Mouse (Mus musculus) forebrain, embryonic 16.5 days (tissue): Measurements from ENCODE around the gene Hnrnpa3. TPM values are rescaled to one million over a fixed set of nuclear protein-coding genes. Genes with fewer than 3 reads are reported as not detected.

ENCODE experiments used
- ATAC-seq: fragments of 200-750 bp; cut with Nextera tagmentation; 2 replicates; pipeline ENCODE4 v1.8.0; 2017; ENCODE audit warnings: mild to moderate bottlenecking, moderate library complexity
- H3K27ac ChIP-seq: fragments of 300-500 bp; sonication (generic); 2 replicates; pipeline ENCODE4 v1.5.1; 2014; ENCODE audit warnings: low read length, control low read depth
- H3K27me3 ChIP-seq: fragments of 300-500 bp; sonication (generic); replicated peaks from 2 replicates; pipeline ENCODE4 v1.6.1; 2014; ENCODE audit warnings: low read length; ENCODE audit not compliant: control insufficient read depth, insufficient read depth
- H3K36me3 ChIP-seq: fragments of 300-500 bp; sonication (generic); 2 replicates; pipeline ENCODE4 v1.6.1; 2014; ENCODE audit not compliant: control insufficient read depth, insufficient read depth
- H3K4me1 ChIP-seq: fragments of 300-500 bp; sonication (generic); replicated peaks from 2 replicates; pipeline ENCODE4 v1.6.1; 2014; ENCODE audit warnings: low read length; ENCODE audit not compliant: control insufficient read depth, insufficient read depth
- H3K4me2 ChIP-seq: fragments of 300-500 bp; sonication (generic); 2 replicates; pipeline ENCODE4 v1.6.1; 2014; ENCODE audit warnings: mild to moderate bottlenecking, low read length, control low read depth
- H3K4me3 ChIP-seq: fragments of 300-500 bp; sonication (generic); replicated peaks from 2 replicates; pipeline ENCODE4 v1.5.1; 2014; ENCODE audit warnings: mild to moderate bottlenecking, low read length, control low read depth
- H3K9ac ChIP-seq: fragments of 300-500 bp; sonication (generic); replicated peaks from 2 replicates; pipeline ENCODE4 v1.6.1; 2014; ENCODE audit warnings: low read depth, low read length, control low read depth
- H3K9me3 ChIP-seq: fragments of 300-500 bp; sonication (generic); 2 replicates; pipeline ENCODE4 v1.6.1; 2016; ENCODE audit warnings: low read length; ENCODE audit not compliant: control insufficient read depth
- WGBS: fragments of 180-500 bp; shearing (Covaris S2); extraction: QIAGEN DNeasy Blood & Tissue Kit; methylation state at CpG from one replicate; pipeline ENCODE4 v1.1.7; 2014; 5-methylcytosine and 5-hydroxymethylcytosine counted together
- polyA plus RNA-seq: library from polyadenylated mRNA; unstranded; fragments of >200 nt; fragmentation: Nextera tagmentation; extraction: Ambion mirVana; gene quantifications from 2 replicates; pipeline ENCODE4 v1.2.1, GENCODE M21; 2015

Hnrnpa3 gene
- polyA plus RNA-seq, 1 experiment from 2014 or later: 266 TPM

DNA sequence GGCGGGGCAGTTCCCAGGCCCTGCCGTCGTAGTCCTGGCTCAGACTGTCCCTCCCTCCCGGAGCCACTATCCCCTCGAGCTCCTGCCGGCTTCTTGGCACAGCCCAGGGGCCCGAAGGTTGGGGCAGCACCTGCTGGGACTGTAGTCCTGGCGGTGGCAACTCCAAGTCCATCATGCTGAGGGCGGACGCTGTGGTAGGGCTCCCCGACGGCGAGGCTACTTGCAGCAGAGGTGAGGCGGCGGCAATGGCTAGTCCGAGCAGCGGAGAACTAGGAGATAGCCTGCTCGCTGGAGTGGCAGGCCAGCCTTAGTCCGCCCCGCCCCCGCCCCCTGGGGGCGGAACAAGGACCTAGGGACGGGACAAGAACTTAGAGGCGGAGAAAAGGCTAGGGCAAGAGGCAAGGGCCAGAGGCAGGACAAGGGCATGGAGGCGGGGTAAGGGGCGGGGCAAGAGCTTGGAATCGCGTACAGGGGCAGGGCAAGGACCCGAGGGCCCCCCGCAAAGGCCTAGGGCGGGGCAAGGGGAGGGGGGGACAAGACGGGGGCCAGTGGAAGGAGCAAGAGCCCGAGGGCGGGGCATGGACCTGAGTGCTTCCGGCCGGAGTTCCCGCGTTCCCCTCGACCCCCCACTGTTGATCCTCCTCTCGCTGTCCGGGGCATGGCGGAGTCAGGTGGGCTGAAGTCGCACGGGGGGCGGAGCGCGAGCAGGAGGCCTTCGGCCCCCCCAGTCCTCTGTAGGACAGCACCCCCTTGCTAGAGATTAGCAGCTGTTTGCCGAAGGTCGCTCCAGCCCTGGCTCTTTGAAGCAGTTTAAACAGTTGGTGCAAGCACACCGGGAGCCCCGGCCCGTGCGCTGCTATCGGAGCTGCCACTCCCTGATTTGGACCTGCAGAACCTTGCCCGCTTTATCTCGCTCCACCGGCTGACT is 45.4 kb downstream of the Hnrnpa3 start, which contains the start of gene Nfe2l2:
Gene Nfe2l2 (minus strand): TSS at position 408 of the 928 bp plus-strand sequence.
- ATAC-seq: peak; percentile 81

GRCm38 (mm10) chr2:75705162-75705752 is 46.2 kb downstream of the Hnrnpa3 start:
- Histone ChIP-seq H3K4me2 (peak overlapping the region; percentile 74), H3K36me3 (no peaks in the 10 kb centered on the region), H3K4me3 (peak overlapping the region; percentile 57), H3K9ac (peak overlapping the region; percentile 57), H3K4me1 (peaks cover 18% of the 10 kb centered on the region), H3K27me3 (0 out of 2 replicates have a peak, but pooled peaks cover 2% of the 10 kb centered on the region), H3K27ac (no peak overlapping the region; the same call in 1 of the 2 replicates), H3K9me3 (peaks cover 4% of the 10 kb centered on the region; the same call in 1 of the 2 replicates)
- peak; percentile 3; the same call in 1 of the 2 replicates for ATAC-seq
- 29% methylated on average over 19 of the region's 19 CpGs for WGBS

More for the DNA sequence above, 45.4 kb downstream of the Hnrnpa3 start, which contains the start of gene Nfe2l2:
- WGBS: under 1% methylated on average over 50 of the region's 58 CpGs
- H3K27me3 ChIP-seq: 0 out of 2 replicates have a peak, but pooled peaks cover 2% of the 10 kb centered on the region
- H3K27ac ChIP-seq: peak within 1 kb of the TSS; percentile 67
- H3K4me2 ChIP-seq: peak within 1 kb of the TSS; percentile 74
- H3K4me3 ChIP-seq: peak within 1 kb of the TSS; percentile 57
- H3K9me3 ChIP-seq: peaks cover 3% of the 10 kb centered on the region; the same call in 1 of the 2 replicates
- peaks cover 18% of the 10 kb centered on the region for H3K4me1 ChIP-seq
- no peaks in the 10 kb centered on the region for H3K36me3 ChIP-seq
- peak within 1 kb of the TSS; percentile 57 for H3K9ac ChIP-seq

GRCm38 (mm10) chr2:75706435-75706834 is 47.4 kb downstream of the Hnrnpa3 start:
- H3K4me3 ChIP-seq: no peak overlapping the region
- H3K27ac ChIP-seq: no peak overlapping the region

GRCm38 (mm10) chr2:75707420-75707819 is 48.4 kb downstream of the Hnrnpa3 start:
- Histone ChIP-seq H3K9ac (no peak overlapping the region), H3K27ac (no peak overlapping the region), H3K36me3 (no peaks in the 10 kb centered on the region), H3K4me1 (peaks cover 18% of the 10 kb centered on the region), H3K27me3 (0 out of 2 replicates have a peak, but pooled peaks cover 2% of the 10 kb centered on the region), H3K4me3 (no peak overlapping the region), H3K4me2 (no peak overlapping the region), H3K9me3 (peaks cover 4% of the 10 kb centered on the region; the same call in 1 of the 2 replicates)
- no peak for ATAC-seq
- 19% methylated on average over 1 of the region's 1 CpGs for WGBS

More at GRCm38 (mm10) chr2:75706435-75706834, 47.4 kb downstream of the Hnrnpa3 start:
- no peaks in the 10 kb centered on the region for H3K36me3 ChIP-seq
- H3K4me2 ChIP-seq: no peak overlapping the region
- 39% methylated on average over 5 of the region's 5 CpGs for WGBS
- 0 out of 2 replicates have a peak, but pooled peaks cover 2% of the 10 kb centered on the region for H3K27me3 ChIP-seq
- H3K9me3 ChIP-seq: peaks cover 4% of the 10 kb centered on the region; the same call in 1 of the 2 replicates
- no peak for ATAC-seq
- H3K4me1 ChIP-seq: peaks cover 18% of the 10 kb centered on the region
- no peak overlapping the region for H3K9ac ChIP-seq

DNA sequence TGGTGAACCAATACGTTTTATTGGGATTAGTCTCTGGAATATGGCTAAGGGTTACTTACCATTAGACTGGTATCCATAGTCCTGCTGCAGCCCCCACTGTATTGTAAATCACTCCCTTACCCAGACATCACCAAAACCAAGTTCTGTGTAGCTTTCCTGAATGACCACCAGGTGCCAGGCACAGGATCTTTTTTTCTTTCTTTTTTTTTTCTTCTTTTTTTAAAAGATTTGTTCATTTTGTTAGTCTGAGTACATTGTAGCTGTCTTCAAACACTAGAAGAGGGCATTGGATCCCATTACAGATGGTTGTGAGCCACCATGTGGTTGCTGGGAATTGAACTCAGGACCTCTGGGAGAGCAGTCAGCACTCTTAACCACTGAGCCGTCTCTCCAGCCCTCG is 54.0 kb downstream of the Hnrnpa3 start:
- Histone ChIP-seq H3K27ac (no peak overlapping the region), H3K9ac (no peak overlapping the region), H3K27me3 (no peaks in the 10 kb centered on the region), H3K36me3 (no peaks in the 10 kb centered on the region), H3K4me2 (no peak overlapping the region), H3K4me1 (no peaks in the 10 kb centered on the region), H3K4me3 (no peak overlapping the region), H3K9me3 (peaks cover 4% of the 10 kb centered on the region; the same call in 1 of the 2 replicates)
- ATAC-seq: no peak
- WGBS: 94% methylated on average over 3 of the region's 3 CpGs

GRCm38 (mm10) chr2:75714766-75715165 is 55.7 kb downstream of the Hnrnpa3 start:
- no peaks in the 10 kb centered on the region for H3K4me1 ChIP-seq
- H3K9me3 ChIP-seq: no peaks in the 10 kb centered on the region
- no peaks in the 10 kb centered on the region for H3K27me3 ChIP-seq
- no peak overlapping the region for H3K9ac ChIP-seq
- no peak overlapping the region for H3K4me3 ChIP-seq
- H3K27ac ChIP-seq: no peak overlapping the region
- no peak for ATAC-seq
- no peaks in the 10 kb centered on the region for H3K36me3 ChIP-seq
- no peak overlapping the region for H3K4me2 ChIP-seq
- 42% methylated on average over 4 of the region's 4 CpGs for WGBS

DNA sequence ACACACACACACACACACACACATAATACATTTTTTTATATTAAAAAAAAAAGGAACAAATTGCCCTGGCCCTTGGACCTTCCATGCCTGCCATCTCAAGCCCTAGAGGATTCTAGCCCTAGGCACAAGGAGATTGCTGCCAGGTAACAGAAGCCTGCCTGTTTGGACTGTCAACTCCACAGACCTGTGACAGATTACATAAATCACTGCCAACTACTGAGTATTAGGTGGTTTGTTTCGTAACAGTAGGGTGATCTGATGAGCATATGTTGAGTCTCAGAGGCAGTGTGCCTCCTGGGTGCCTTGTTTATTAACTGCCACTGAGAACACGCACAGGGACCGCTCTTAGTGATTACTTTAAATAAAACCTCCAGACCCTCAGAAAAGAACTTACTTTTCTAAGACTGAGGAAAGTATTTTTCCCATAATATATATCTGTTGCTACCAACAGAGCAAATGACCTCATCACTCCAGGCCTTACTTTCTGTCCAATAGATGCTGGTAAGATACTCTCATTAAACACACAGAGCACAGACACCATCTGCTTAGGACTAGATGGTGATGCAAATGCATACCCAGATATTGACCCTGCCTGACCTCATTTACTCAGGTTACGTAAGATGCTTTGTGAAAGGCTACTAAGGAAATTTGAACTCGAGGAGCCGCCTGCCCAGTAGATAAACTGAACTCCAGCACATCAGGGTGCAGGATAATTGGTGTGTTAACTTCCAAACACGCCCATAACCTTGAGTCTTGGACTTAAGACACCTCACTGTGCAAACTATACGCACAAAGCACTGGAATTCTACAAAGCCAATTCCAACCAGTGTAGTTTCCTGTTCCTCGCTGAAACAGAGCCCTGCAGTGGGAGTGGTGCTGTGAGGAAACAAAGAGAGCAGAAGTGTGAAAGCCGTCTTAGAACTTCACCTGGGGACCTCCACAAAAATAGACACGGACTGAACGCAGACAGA is 57.3 kb downstream of the Hnrnpa3 start:
- Histone ChIP-seq H3K9ac (no peak overlapping the region), H3K36me3 (no peaks in the 10 kb centered on the region), H3K9me3 (no peaks in the 10 kb centered on the region), H3K4me2 (no peak overlapping the region), H3K27ac (no peak overlapping the region), H3K4me3 (no peak overlapping the region), H3K27me3 (no peaks in the 10 kb centered on the region), H3K4me1 (no peaks in the 10 kb centered on the region)
- no peak for ATAC-seq
- 40% methylated on average over 12 of the region's 12 CpGs for WGBS
